Mouse (Mus musculus) ovary, postnatal 10 days (tissue): ENCODE measurements around the gene 9130213A22Rik.
A peak's percentile ranks its signal among the peaks of the same experiment; 100 is the strongest.
"Not testable (repeated sequence)": the region's sequence is repeated elsewhere in the genome, so short reads cannot be mapped to it uniquely, and the experiment has no call there.

Experiments
- DNase-seq: peaks from one replicate; pipeline ENCODE4 v3.0.0; 2022; ENCODE audit warnings: low spot score

The 9130213A22Rik gene

DNA sequence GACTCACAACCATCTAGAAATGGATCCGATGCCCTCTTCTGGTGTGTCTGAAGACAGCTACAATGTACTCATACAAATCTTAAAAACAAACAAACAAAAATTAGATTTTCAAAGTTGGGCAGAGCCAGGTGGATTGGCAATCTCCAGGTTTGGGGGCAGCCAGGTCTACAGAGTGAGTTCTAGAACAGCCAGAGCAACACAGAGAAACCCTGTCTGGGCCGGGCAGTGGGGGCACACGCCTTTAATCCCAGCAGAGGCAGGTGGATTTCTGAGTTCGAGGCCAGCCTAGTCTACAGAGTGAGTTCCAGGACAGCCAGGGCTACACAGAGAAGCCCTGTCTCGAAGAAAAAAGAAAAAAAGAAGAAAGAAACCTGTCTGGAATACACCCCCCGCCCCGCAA is 28.5 kb downstream of the 9130213A22Rik start:
- DNase-seq, result not testable (repeated sequence)

GRCm38 (mm10) chr11:69092871-69093270 is 29.5 kb downstream of the 9130213A22Rik start:
- no peak for DNase-seq

DNA sequence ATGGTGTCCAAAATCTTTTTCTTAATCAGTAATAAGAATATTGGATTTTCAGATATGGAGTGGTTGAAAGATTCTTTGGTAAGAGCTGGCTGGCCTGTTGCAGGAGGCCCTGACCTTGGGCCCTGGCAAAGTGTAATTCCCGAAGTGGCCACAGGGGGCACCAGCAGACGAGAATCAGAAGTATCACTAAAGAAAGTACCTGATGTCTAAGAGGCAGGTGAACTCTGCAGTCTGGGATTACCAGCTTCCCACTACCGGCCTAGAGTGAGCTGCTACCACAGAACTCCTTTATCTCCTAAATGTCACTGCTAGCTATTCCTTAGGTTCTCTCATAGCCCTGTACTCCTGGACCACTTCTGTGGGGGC is 30.0 kb downstream of the 9130213A22Rik start:
- DNase-seq, result no peak

DNA sequence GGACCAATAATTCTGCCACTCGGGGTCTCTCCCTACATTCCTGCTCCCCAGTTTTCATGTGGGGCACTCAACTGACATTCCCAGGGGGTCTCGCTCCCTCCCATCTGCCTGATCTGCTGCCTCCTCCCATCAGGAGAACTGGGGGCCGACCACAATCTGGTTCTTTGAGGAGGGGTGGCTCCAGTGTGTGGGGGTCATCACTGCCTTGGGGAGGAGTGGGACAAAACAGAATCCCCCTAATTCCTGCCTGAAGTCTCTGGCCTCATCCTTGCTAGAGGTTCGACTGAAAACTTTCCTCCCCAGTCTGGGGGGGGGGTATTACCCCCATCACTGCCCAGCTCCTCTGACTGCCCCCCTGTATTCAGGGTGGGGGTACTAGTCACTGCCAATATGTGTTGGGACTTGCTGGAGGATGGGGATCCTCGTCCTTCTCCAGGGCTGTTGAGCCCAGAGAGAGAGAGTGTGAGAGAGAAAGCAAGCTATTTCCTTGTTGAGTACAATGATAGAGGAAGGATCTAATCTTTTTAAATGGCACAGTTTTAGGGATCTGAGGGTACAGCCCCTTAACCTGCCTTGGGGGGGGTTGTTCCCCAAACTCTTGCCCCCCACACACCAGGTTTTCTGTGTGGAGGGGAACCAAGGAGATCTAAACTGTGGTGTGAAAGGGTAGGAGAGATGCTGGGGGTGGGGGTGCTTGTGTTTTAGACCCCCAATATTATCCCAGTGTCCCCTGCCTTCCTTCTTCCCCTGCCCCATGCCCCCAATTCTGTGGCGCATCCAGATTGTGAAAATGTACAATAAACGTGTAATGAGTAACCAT is 30.6 kb downstream of the 9130213A22Rik start:
- DNase-seq, result no peak

DNA sequence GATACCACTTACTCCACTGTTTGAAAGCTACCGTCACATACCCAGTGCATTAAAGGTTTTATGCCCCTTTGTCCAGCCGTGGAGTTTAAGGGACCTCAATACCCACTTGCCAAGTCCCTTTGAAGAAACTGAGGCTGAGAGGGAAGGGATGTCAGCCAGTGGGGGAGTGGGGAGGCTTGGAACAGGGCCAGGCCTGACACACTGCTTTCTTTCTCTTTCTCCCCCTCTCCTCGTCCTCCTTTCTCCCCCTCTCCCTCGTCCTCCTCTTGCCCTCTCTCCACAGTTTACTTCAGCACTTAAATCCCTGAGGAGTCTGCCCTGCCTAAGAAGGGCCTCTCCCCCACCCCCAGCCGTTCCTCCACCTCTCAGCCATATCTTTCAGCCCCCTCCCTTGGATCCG is 32.0 kb downstream of the 9130213A22Rik start:
- DNase-seq, result no peak

DNA sequence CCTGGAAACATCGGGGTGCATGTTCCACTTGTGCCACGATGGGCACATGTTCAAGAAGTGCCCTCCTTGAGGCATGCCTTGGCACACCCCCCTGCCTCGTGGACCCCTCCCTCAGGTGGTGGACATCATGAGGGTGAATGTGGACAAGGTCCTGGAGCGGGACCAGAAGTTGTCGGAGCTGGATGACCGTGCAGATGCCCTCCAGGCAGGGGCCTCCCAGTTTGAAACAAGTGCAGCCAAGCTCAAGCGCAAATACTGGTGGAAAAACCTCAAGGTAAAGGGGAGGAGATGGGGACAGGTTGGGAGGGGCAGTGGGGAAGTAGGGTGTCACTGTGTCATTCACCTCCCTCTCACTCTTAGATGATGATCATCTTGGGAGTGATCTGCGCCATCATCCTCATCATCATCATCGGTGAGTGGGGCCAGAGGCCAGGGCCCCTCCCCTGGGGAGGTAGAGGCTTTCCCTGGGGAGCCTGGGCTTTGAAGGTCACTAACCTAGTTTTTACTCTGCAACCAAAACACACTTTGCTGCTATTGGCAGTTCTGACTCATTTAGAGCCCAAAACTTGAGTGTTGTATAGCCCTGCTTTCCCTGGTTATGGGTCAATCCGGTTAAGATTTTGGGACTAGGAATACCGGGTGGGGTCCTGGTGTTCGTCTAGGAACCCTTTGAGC is 32.6 kb downstream of the 9130213A22Rik start:
- DNase-seq, result no peak

DNA sequence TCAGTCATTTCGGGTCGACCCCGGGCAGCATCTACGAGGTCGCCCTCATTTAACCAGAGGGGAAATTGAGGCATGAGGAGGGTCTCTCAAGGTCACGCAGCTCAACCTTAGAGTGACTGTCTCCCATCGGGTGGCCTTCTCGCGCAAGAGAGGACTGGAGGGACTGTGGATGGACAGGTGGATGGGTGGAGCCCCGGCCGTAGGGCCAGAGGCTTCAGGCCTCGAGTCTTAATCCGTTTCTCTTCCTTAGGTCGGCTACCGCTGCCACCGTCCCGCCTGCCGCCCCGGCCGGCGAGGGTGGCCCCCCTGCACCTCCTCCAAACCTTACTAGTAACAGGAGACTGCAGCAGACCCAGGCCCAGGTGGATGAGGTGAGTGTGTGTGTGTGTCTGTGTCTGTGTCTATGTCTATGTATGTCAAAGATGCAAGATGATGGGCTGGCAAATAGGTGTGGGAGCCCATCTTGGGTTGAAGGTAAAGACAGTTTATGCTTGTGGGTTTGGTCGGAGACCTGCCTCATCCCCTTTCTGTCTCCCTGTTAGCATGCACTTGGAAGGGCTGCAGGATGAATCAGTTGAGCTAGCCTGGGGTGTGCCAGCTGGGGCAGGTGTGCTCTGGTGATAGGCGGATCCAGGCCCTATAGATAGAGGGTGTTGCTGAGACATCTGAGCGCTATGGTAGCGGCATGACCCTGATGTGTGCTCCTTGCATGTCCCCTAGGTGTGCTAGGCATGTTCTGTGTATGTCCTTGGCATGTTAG is 33.4 kb downstream of the 9130213A22Rik start:
- DNase-seq, result no peak

DNA sequence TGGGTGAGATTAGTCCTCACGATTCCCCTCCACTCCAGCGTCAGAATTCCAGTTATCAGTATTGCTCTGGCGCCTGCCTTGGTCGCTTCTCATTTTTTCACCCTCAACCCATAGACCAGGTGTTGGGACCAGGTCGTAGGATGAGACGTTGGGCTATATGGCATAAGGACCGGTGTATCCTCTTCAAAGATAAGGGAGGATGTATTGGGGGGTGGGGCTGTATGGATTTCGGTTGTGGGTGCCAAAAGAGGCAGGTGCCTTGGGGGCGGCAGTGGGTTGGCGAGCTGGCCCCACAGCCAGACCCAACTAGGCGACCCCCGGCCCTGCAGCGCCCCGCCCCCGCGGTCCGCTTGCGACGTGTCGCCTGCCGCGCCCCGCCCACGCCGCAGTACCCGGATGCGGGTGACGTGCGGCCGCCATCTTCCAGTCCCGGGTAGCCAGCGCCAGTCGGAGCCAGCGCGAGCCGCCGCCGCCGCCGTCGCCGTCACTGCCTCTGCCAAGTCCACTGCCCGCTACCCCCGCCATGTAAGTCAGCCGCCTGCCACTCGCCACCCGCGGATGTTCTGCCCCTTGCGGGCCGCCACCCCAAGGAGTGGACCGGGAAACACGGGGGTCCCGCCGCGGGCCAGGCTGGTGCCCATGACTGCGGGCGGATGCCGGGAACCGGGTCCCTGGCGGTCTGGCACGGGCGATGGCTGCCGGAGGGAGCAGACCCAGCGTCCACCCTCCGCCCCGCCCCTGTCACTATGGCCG is 34.1 kb downstream of the 9130213A22Rik start, which contains the start of gene Vamp2:
Vamp2 (plus strand) TSS at position 388 of the 753 bp plus-strand sequence.
- peak; percentile 84 for DNase-seq

GRCm38 (mm10) chr11:69087597-69087996 is 34.8 kb downstream of the 9130213A22Rik start:
- no peak for DNase-seq

- DNase-seq, result no peak
These were observed 35.3 kb downstream of the 9130213A22Rik start for GRCm38 (mm10) chr11:69087082-69087481.

DNA sequence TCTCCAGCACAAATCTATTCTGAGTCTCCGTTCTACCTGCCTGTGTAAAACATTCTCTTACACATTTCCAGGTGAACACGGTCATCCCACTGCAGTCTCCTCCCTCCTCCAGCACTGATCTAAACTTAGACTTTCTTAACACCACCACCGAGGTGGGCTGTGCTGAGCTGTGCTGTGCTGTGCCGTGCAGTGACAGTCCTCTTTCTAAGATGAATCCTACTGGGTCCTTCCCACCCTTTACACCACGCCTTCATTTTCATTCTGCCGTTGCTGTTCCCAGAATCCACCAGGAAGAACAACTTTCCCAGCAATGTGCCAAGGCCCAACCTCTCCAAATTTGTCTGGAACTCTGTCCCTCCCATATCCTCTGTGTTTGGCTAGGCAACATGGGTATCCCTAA is 36.0 kb downstream of the 9130213A22Rik start:
- no peak for DNase-seq

DNA sequence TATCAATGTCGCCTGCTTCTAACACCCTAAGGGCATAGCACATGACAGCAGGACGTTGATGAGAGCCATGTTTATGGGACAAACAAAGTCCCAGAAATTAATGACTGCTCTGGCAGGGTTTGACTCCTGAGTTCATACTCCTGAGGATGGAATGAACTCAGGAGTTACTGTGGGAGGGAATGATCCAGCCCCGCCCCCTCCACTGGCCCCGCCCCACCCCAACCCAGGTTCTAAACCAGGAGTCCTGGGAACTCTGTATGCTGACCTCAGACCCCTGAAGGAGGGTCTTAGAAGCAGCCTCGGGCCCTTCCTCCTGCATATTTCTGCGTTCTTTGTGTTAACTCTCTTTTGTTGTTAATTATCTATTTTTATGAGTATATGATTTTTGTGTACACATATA is 36.8 kb downstream of the 9130213A22Rik start:
- DNase-seq, result no peak

DNA sequence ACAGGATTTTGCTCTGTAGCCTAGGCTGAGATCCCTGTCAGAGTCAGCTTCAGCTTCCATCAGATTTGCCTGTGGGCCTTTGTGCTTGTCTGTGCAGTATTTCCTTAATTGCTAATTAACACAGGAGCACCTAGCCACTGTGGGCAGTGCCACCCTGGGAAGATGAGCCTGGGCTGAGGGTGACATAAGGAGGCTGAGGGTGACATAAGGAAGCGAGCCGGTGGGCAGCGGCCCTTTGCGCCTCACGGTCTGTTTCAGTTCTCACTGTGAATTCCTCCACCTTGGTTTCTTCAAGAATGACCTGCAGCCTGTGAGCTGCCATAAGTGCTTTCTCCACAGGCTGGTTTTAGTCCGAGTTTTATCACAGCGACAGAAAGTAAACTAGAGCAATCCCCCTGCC is 40.8 kb downstream of the 9130213A22Rik start:
- no peak for DNase-seq

DNA sequence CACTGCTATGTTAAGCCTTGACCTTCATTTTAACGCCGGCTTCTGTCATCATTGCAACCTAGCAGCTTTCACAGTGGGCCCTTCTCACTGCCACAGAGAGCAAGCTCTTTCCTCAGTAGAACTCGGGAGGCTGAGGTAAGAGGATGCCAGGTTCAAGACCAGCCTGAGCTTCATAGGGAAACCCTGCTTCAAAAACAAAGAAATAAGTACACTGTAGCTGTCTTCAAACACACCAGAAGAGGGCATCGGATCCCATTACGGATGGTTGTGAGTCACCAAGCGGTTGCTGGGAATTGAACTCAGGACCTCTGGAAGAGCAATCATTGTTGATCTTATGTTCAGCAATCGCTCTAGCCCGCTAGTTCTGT is 41.5 kb downstream of the 9130213A22Rik start:
- DNase-seq, result no peak

GRCm38 (mm10) chr11:69080102-69080854 is 42.1 kb downstream of the 9130213A22Rik start:
- DNase-seq, result no peak

GRCm38 (mm10) chr11:69078805-69079438 is 43.5 kb downstream of the 9130213A22Rik start:
- DNase-seq, result no peak

GRCm38 (mm10) chr11:69078041-69078440 is 44.3 kb downstream of the 9130213A22Rik start:
- DNase-seq, result no peak

DNA sequence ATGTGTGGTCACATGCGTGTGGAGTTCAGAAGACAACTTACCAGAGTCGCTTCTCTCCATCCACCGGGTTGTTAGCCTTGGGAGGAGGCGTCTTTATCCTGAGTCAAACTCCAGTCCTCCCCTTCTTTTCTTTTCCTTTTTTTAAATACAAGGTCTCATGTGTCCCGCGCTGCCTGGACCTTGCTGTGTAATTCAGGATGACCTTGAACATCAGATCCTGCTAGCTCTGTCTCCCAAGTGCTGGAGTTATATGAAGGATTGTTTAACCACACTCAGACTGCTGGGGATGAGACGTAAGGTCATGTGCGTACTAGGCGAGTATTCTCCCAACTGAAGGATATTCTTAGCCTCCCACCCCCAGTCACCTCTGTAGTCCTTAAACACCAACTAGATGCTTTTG is 45.1 kb downstream of the 9130213A22Rik start:
- no peak for DNase-seq

- no peak for DNase-seq
These were observed 45.8 kb downstream of the 9130213A22Rik start for GRCm38 (mm10) chr11:69076572-69076971.

DNA sequence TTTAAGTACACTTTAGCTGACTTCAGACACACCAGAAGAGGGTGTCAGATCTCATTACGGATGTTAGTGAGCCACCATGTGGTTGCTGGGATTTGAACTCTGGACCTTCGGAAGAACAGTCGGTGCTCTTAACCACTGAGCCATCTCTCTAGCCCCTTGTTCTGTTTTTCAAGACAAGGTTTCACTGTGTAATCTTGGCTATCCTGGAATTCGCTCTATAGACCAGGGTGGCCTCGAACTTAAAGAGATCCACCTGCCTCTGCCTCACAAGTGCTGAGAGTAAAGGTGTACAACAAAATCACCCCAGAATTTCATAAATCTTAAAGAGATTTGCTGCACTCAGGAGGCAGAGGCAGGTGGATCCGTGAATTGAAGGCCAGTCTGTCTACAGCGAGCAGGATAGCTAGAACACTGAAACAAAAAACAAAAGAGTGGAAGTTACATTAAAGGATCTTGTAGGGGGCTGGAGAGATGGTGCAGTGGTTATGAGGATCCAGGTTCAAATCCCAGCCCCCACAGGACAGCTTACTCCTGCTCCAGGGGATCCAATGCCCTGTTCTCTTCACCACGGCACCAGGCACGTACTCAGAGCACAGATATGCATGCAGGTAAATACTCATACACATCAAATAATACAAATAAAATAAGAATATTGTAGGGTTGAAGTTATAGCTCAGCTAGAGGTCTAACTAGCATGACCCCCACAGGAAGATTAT is 46.5 kb downstream of the 9130213A22Rik start:
- no peak for DNase-seq
